Mouse (Mus musculus): ENCODE data around the gene Dcst2.
A peak's percentile ranks its signal among the peaks of the same experiment; 100 is the strongest.

Dcst2 gene

GRCm38 (mm10) chr3:89361675-89362074 lies at the start of gene Dcst2:
TSS of gene Dcst2 (plus strand) at chr3:89361975.
- no peak for DNase-seq (ENCODE audit: low spot score)

- no peak for DNase-seq (ENCODE audit: low spot score)
Measured at GRCm38 (mm10) chr3:89314340-89314739, 47.4 kb upstream of the Dcst2 start.

GRCm38 (mm10) chr3:89314791-89315190 lies 47.0 kb upstream of the Dcst2 start:
- no peak for DNase-seq (ENCODE audit: low spot score)

GRCm38 (mm10) chr3:89315195-89315929 lies 46.4 kb upstream of the Dcst2 start:
- DNase-seq (ENCODE audit: low spot score): peak; percentile 94

GRCm38 (mm10) chr3:89315930-89316831 lies 45.6 kb upstream of the Dcst2 start:
- no peak for DNase-seq (ENCODE audit: low spot score)

- DNase-seq (ENCODE audit: low spot score): peak; percentile 87
Measured at GRCm38 (mm10) chr3:89316833-89317232, 44.9 kb upstream of the Dcst2 start.

- DNase-seq (ENCODE audit: low spot score): no peak
Measured at GRCm38 (mm10) chr3:89317246-89317645, 44.5 kb upstream of the Dcst2 start.

GRCm38 (mm10) chr3:89318316-89318715 lies 43.5 kb upstream of the Dcst2 start:
- no peak for DNase-seq (ENCODE audit: low spot score)

- DNase-seq (ENCODE audit: low spot score): no peak
Measured at GRCm38 (mm10) chr3:89318971-89319590, 42.7 kb upstream of the Dcst2 start.

- DNase-seq (ENCODE audit: low spot score): no peak
Measured at GRCm38 (mm10) chr3:89319591-89320350, 42.0 kb upstream of the Dcst2 start.

- DNase-seq (ENCODE audit: low spot score): peak; percentile 67
Measured at GRCm38 (mm10) chr3:89320581-89321182, 41.1 kb upstream of the Dcst2 start.

GRCm38 (mm10) chr3:89321183-89322130 lies 40.3 kb upstream of the Dcst2 start:
- no peak for DNase-seq (ENCODE audit: low spot score)

- no peak for DNase-seq (ENCODE audit: low spot score)
Measured at GRCm38 (mm10) chr3:89322131-89322500, 39.7 kb upstream of the Dcst2 start.

- DNase-seq (ENCODE audit: low spot score): peak; percentile 79
Measured at GRCm38 (mm10) chr3:89322514-89323165, 39.1 kb upstream of the Dcst2 start, which contains the start of gene Efna3. TSS of gene Efna3 (minus strand) at chr3:89322965.

GRCm38 (mm10) chr3:89325882-89326281 lies 35.9 kb upstream of the Dcst2 start:
- no peak for DNase-seq (ENCODE audit: low spot score)

GRCm38 (mm10) chr3:89327371-89327870 lies 34.4 kb upstream of the Dcst2 start:
- DNase-seq (ENCODE audit: low spot score): peak; percentile 38

- no peak for DNase-seq (ENCODE audit: low spot score)
Measured at GRCm38 (mm10) chr3:89328623-89329022, 33.2 kb upstream of the Dcst2 start.

GRCm38 (mm10) chr3:89330346-89330745 lies 31.4 kb upstream of the Dcst2 start:
- no peak for DNase-seq (ENCODE audit: low spot score)

- DNase-seq (ENCODE audit: low spot score): no peak
Measured at GRCm38 (mm10) chr3:89330948-89331347, 30.8 kb upstream of the Dcst2 start.

- no peak for DNase-seq (ENCODE audit: low spot score)
Measured at GRCm38 (mm10) chr3:89331561-89331960, 30.2 kb upstream of the Dcst2 start.

All from testis, postnatal 10 days (tissue).